ENCODE assay signal across 12 mouse cellular contexts in the genomic region with DNA sequence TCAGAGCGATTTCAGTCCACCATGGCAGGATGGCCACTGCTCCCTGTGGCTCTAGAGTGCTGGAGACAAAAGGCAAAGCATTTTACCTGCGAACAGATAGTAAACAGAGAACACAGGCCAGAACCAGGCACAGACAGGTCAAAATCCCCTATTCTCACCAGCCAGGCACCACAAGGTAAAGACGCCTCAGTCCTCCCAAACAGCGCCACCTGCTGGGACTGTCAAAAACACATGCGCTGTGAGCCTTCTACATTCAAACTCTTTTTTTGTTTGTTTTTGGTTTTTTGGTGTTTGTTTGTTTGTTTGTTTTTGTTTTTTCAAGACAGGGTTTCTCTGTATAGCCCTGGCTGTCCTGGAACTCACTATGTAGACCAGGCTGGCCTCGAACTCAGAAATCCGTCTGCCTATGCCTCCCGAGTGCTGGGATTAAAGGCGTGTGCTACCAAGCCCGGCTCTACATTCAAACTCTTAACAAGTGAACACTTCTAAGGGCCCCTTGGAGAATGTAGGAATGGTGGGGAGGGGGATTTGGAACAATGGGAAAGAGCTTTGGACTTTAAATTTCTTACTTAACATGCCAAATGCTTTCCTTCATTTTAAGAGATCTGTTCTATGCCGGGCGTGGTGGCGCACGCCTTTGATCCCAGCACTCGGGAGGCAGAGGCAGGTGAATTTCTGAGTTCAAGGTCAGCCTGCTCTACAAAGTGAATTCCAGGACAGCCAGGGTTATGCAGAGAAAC. TPM values are rescaled to one million over a fixed set of nuclear protein-coding genes. Genes with fewer than 3 reads are reported as not detected.
A peak's percentile ranks its signal among the peaks of the same experiment; 100 is the strongest.
DNase-seq lines count a peak whose midpoint lies in the region; ATAC-seq and TF ChIP-seq lines count a peak whose summit lies in the region.
"Had no signal": no experiment of that assay in that cellular context is flagged by ENCODE, and none has a peak within 500 bp of the region (broad histone marks: within the 10 kb centered on the region; RNA-seq: fewer than 3 reads in every experiment).

No protein-coding gene starts in this region.

- H3K9me3 ChIP-seq in neural tube, embryonic 15.5 days (replicated peaks) = no peaks in the 10 kb centered on the region
- no peaks in the 10 kb centered on the region for H3K9me3 ChIP-seq in forebrain, embryonic 14.5 days (replicated peaks; ENCODE audit: control insufficient read depth, low read length)
- H3K9me3 ChIP-seq: stomach, embryonic 15.5 days had no signal

- peak; percentile 37 for TF ChIP-seq CTCF in gastrocnemius, adult 2 months (IDR thresholded peaks at IDR 0.05)
- no peak for TF ChIP-seq CTCF in thymus, adult 2 months (IDR thresholded peaks at IDR 0.05; ENCODE audit: borderline replicate concordance, control insufficient read depth, extremely low read depth, insufficient read depth, low read length, poor library complexity)

- ATAC-seq in neural tube, embryonic 15.5 days (ENCODE audit: low FRiP score) = no peak
- no peak for ATAC-seq in forebrain, embryonic 14.5 days

- no peaks in the 10 kb centered on the region for H3K27me3 ChIP-seq in thymus, adult 2 months (ENCODE audit: control insufficient read depth, insufficient read depth, low read length)
- H3K27me3 ChIP-seq in neural tube, embryonic 15.5 days (replicated peaks) = no peaks in the 10 kb centered on the region
- H3K27me3 ChIP-seq in forebrain, embryonic 14.5 days (replicated peaks; ENCODE audit: control insufficient read depth, insufficient read depth, low read length) = no peaks in the 10 kb centered on the region
- H3K27me3 ChIP-seq: stomach, embryonic 15.5 days had no signal

- H3K36me3 ChIP-seq in thymus, adult 2 months (ENCODE audit: control insufficient read depth, insufficient read depth, low read length) = no peaks in the 10 kb centered on the region
- H3K36me3 ChIP-seq in neural tube, embryonic 15.5 days = no peaks in the 10 kb centered on the region
- H3K36me3 ChIP-seq in forebrain, embryonic 14.5 days (ENCODE audit: control insufficient read depth, insufficient read depth, low read length) = no peaks in the 10 kb centered on the region
- H3K36me3 ChIP-seq: stomach, embryonic 15.5 days had no signal

- no peak for TF ChIP-seq POLR2A in thymus, adult 2 months (IDR thresholded peaks at IDR 0.05; ENCODE audit: control insufficient read depth, extremely low read depth, insufficient read depth, low read length, poor library complexity)

- intact Hi-C loops in gastrocnemius, adult 2 months (cut with DNase I) = no loop called here

- no peak overlapping the region for H3K4me2 ChIP-seq in neural tube, embryonic 15.5 days
- H3K4me2 ChIP-seq in forebrain, embryonic 14.5 days (ENCODE audit: low read length) = no peak overlapping the region
- H3K4me2 ChIP-seq: stomach, embryonic 15.5 days had no signal

- H3K9ac ChIP-seq in neural tube, embryonic 15.5 days (replicated peaks) = no peak overlapping the region
- H3K9ac ChIP-seq in forebrain, embryonic 14.5 days (ENCODE audit: low read length) = no peak overlapping the region
- H3K9ac ChIP-seq: stomach, embryonic 15.5 days had no signal

- H3K4me3 ChIP-seq in gastrocnemius, adult 2 months = no peak overlapping the region
- H3K4me3 ChIP-seq in thymus, adult 2 months (ENCODE audit: control insufficient read depth, insufficient read depth, low read length) = no peak overlapping the region
- H3K4me3 ChIP-seq in neural tube, embryonic 15.5 days (replicated peaks) = no peak overlapping the region
- no peak overlapping the region for H3K4me3 ChIP-seq in forebrain, embryonic 14.5 days (ENCODE audit: low read depth, low read length)
- H3K4me3 ChIP-seq: stomach, embryonic 15.5 days had no signal

- H3K27ac ChIP-seq in gastrocnemius, adult 2 months = no peak overlapping the region
- no peak overlapping the region for H3K27ac ChIP-seq in thymus, adult 2 months (ENCODE audit: control insufficient read depth, insufficient read depth, low read length)
- no peak overlapping the region for H3K27ac ChIP-seq in neural tube, embryonic 15.5 days (replicated peaks)
- no peak overlapping the region for H3K27ac ChIP-seq in forebrain, embryonic 14.5 days (ENCODE audit: low read depth, low read length)
- H3K27ac ChIP-seq: stomach, embryonic 15.5 days had no signal

- no peak for DNase-seq in gastrocnemius, adult 2 months
- DNase-seq in gastrocnemius, adult 18-20 months (ENCODE audit: low spot score) = no peak
- peak; percentile 16 for DNase-seq in thymus, adult 2 months
- DNase-seq in thymus, postnatal 36 days = no peak
- DNase-seq in induced T-regulatory cell, adult 2 months (ENCODE audit: low read depth) = peak; percentile 54
- DNase-seq in spleen, postnatal 36 days (ENCODE audit: low spot score in 2 of 2) = no peak
- no peak for DNase-seq in forebrain, embryonic 14.5 days (ENCODE audit: low spot score)
- DNase-seq: gastrocnemius, postnatal 10 days; heart, postnatal 36 days; kidney, postnatal 14 days had no signal

- no peaks in the 10 kb centered on the region for H3K4me1 ChIP-seq in thymus, adult 2 months (replicated peaks; ENCODE audit: control insufficient read depth, insufficient read depth, low read length)
- no peaks in the 10 kb centered on the region for H3K4me1 ChIP-seq in neural tube, embryonic 15.5 days
- no peaks in the 10 kb centered on the region for H3K4me1 ChIP-seq in forebrain, embryonic 14.5 days (ENCODE audit: control insufficient read depth, insufficient read depth, low read length)
- H3K4me1 ChIP-seq: stomach, embryonic 15.5 days had no signal

- 96% methylated on average over 15 of the region's 15 CpGs for WGBS in thymus, adult 2 months
- WGBS in neural tube, embryonic 15.5 days = 93% methylated on average over 15 of the region's 15 CpGs
- 89% methylated on average over 15 of the region's 15 CpGs for WGBS in forebrain, embryonic 14.5 days

RNA-seq across cellular contexts. Expression of gene Arhgdib, which starts 58.2 kb away (rescaled TPM):
- total RNA-seq in gastrocnemius, adult 2 months (2021) = 10 to 100 TPM in 1 of 2 experiments, 1 to 10 TPM in 1; 4.9 to 10.2 TPM
- total RNA-seq in gastrocnemius, adult 18-20 months (2021) = 10 to 100 TPM in 1 of 2 experiments, 1 to 10 TPM in 1; 5.8 to 10.9 TPM
- 644 and 667 TPM in 2 replicates for polyA plus RNA-seq in thymus, adult 2 months (2012; rRNA removed)
- polyA plus RNA-seq in neural tube, embryonic 15.5 days (2015; fragmentation: Nextera tagmentation; extraction: Ambion mirVana) = 13.8 and 95.4 TPM in 2 replicates
- polyA plus RNA-seq in forebrain, embryonic 14.5 days (2014; fragmentation: Nextera tagmentation; extraction: Ambion mirVana) = 17.9 and 18.8 TPM in 2 replicates

Comparison
In these comparisons a context has a peak if more than half of its experiments do, and no peak if none do; other contexts are left out.
1. DNase-seq: peak in thymus, adult 2 months (single experiment) and induced T-regulatory cell, adult 2 months (single experiment); none in gastrocnemius, adult 2 months (single experiment), gastrocnemius, adult 18-20 months (single experiment), thymus, postnatal 36 days (0 of 2), spleen, postnatal 36 days (0 of 2) and forebrain, embryonic 14.5 days (single experiment).